In genomic region chr3:146554816-146555215, GRCm38 (mm10) we compare ENCODE assay signal across 20 mouse cellular contexts. TPM values are rescaled to one million over a fixed set of nuclear protein-coding genes. Genes with fewer than 3 reads are reported as not detected.
"Had no signal": no experiment of that assay in that cellular context is flagged by ENCODE, and none has a peak within 500 bp of the region (broad histone marks: within the 10 kb centered on the region; RNA-seq: fewer than 3 reads in every experiment).

No protein-coding gene starts in this region.

- H3K27ac ChIP-seq: neural tube, embryonic 13.5 days; neural tube, embryonic 15.5 days; stomach, embryonic 15.5 days; stomach, postnatal 0 days had no signal

- H3K4me2 ChIP-seq: neural tube, embryonic 13.5 days; neural tube, embryonic 15.5 days; stomach, embryonic 15.5 days had no signal

- H3K27me3 ChIP-seq: neural tube, embryonic 13.5 days; neural tube, embryonic 15.5 days; stomach, embryonic 15.5 days had no signal

- H3K9me3 ChIP-seq: neural tube, embryonic 13.5 days; neural tube, embryonic 15.5 days; stomach, embryonic 15.5 days had no signal

- DNase-seq: retina, postnatal 1 day; right cerebral cortex, adult 18-20 months; right cerebral cortex, postnatal 14 days; right cerebral cortex, postnatal 25 days; right cerebral cortex, postnatal 4 days; spleen, adult 18-20 months; thymus, adult 18-20 months; thymus, adult 2 months; thymus, postnatal 14 days; thymus, postnatal 25 days; thymus, postnatal 36 days; thymus, postnatal 4 days had no signal

- H3K36me3 ChIP-seq: neural tube, embryonic 13.5 days; neural tube, embryonic 15.5 days; stomach, embryonic 15.5 days had no signal

- H3K9ac ChIP-seq: neural tube, embryonic 13.5 days; neural tube, embryonic 15.5 days; stomach, embryonic 15.5 days had no signal

- H3K4me1 ChIP-seq: neural tube, embryonic 13.5 days; neural tube, embryonic 15.5 days; stomach, embryonic 15.5 days had no signal

- H3K4me3 ChIP-seq: neural tube, embryonic 13.5 days; neural tube, embryonic 15.5 days; stomach, embryonic 15.5 days had no signal

RNA-seq across cellular contexts. Expression of gene Uox, which starts 15.4 kb away (rescaled TPM):
- polyA plus RNA-seq: neural tube, embryonic 13.5 days; neural tube, embryonic 14.5 days; neural tube, embryonic 15.5 days; spleen, adult 2 months; stomach, embryonic 14.5 days; urinary bladder, adult 2 months had no signal
